ENCODE assay signal across 8 mouse cellular contexts in genomic region chr14:27335331-27336207, GRCm38 (mm10).
A peak's percentile ranks its signal among the peaks of the same experiment; 100 is the strongest.
DNase-seq lines count a peak whose midpoint lies in the region; ATAC-seq lines count a peak whose summit lies in the region.

No protein-coding gene starts in this region.

- peak; percentile 70 for DNase-seq in WW6 (ENCODE audit: low read depth, low spot score)
- DNase-seq in cerebellum, postnatal 36 days: peak; percentile 92 to 94
- peak; percentile 85 to 87 for DNase-seq in frontal cortex, postnatal 36 days (ENCODE audit: low spot score in 2 of 2)
- DNase-seq in hindbrain, embryonic 14.5 days (ENCODE audit: low spot score): peak; percentile 66
- peak; percentile 77 to 79 for DNase-seq in layer of hippocampus, postnatal 25 days (ENCODE audit: extremely low spot score in 1 of 2, low spot score in 1 of 2)
- DNase-seq in lung, postnatal 10 days: peak; percentile 86
- peak; percentile 73 for DNase-seq in ovary, postnatal 14 days (ENCODE audit: low spot score)
- DNase-seq in thymus, postnatal 0 days (ENCODE audit: low spot score): peak; percentile 96

- no peak overlapping the region for H3K27ac ChIP-seq in hindbrain, embryonic 14.5 days

- peak; percentile 74; the same call in 1 of the 2 replicates for ATAC-seq in hindbrain, embryonic 14.5 days (ENCODE audit: low FRiP score)

- H3K4me2 ChIP-seq in hindbrain, embryonic 14.5 days (replicated peaks): peak overlapping the region; percentile 97

- no peaks in the 10 kb centered on the region for H3K36me3 ChIP-seq in hindbrain, embryonic 14.5 days (replicated peaks; ENCODE audit: control insufficient read depth, insufficient read depth)

- H3K27me3 ChIP-seq in hindbrain, embryonic 14.5 days (ENCODE audit: control insufficient read depth, insufficient read depth, low read length): peaks cover 36% of the 10 kb centered on the region

- H3K9me3 ChIP-seq in hindbrain, embryonic 14.5 days (ENCODE audit: control insufficient read depth, low read length): no peaks in the 10 kb centered on the region

- H3K4me1 ChIP-seq in hindbrain, embryonic 14.5 days (replicated peaks; ENCODE audit: control insufficient read depth, insufficient read depth, low read length): peaks cover 12% of the 10 kb centered on the region; the same call in 1 of the 2 replicates

- peak overlapping the region; percentile 60 for H3K4me3 ChIP-seq in hindbrain, embryonic 14.5 days (replicated peaks; ENCODE audit: low read length)

- peak overlapping the region; percentile 71 for H3K9ac ChIP-seq in hindbrain, embryonic 14.5 days

- 3% methylated on average over 37 of the region's 37 CpGs for WGBS in hindbrain, embryonic 14.5 days
